In the genomic region with DNA sequence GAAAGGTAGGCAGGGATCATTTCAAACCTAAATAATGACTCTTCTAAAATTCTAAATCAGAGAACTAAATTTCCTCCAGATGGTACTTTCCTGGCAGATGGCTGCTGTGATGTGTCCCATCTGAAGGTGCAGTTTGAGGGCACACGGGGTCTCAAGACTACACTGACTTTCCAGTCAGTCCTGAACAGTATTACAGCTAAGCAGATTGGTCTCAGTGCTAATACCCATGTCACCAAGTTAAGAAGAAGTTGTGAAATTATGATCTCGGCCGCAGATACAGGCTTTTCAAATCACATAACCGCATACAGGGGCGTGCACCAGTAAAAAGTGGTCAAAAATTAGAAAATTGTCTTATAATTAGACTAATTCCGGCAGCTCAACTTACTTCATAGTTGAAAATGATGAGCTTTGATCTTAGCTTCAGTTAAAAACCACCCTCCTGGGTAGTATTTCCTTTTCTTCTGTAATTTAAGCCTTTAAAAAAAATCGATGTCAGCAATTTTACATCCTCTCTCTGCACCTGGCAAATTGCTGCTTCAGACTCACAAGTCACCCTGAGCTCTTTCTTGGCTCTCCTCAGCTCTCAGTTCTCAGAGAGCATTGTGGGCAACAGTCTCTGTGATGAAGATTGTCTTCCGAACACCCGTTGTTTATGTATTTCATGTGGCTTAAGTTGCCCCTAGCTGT, we compare ENCODE assay signal across 19 mouse cellular contexts.
DNase-seq lines count a peak whose midpoint lies in the region; ATAC-seq and TF ChIP-seq lines count a peak whose summit lies in the region.
"Had no signal": no experiment of that assay in that cellular context is flagged by ENCODE, and none has a peak within 500 bp of the region (broad histone marks: within the 10 kb centered on the region; RNA-seq: fewer than 3 reads in every experiment).

No protein-coding gene starts in this region.

- no peaks in the 10 kb centered on the region for H3K27me3 ChIP-seq in CH12.LX (replicated peaks)
- no peaks in the 10 kb centered on the region for H3K27me3 ChIP-seq in liver, embryonic 12.5 days (replicated peaks)
- H3K27me3 ChIP-seq: embryonic facial prominence, embryonic 15.5 days; limb, embryonic 12.5 days; neural tube, embryonic 12.5 days had no signal

- no peaks in the 10 kb centered on the region for H3K9me3 ChIP-seq in CH12.LX (replicated peaks; ENCODE audit: low read length)
- no peaks in the 10 kb centered on the region for H3K9me3 ChIP-seq in liver, embryonic 12.5 days (replicated peaks)
- H3K9me3 ChIP-seq: embryonic facial prominence, embryonic 15.5 days; limb, embryonic 12.5 days; neural tube, embryonic 12.5 days had no signal

- ATAC-seq in liver, embryonic 12.5 days: no peak
- ATAC-seq: hindbrain, postnatal 0 days had no signal

- no peaks in the 10 kb centered on the region for H3K4me1 ChIP-seq in CH12.LX (ENCODE audit: control insufficient read depth in 1 of 2, insufficient read depth in 2 of 2)
- peaks cover 13% of the 10 kb centered on the region for H3K4me1 ChIP-seq in embryonic fibroblast, embryonic 13.5 days (ENCODE audit: control insufficient read depth, insufficient read depth, low read length)
- no peaks in the 10 kb centered on the region for H3K4me1 ChIP-seq in liver, embryonic 12.5 days
- H3K4me1 ChIP-seq: embryonic facial prominence, embryonic 15.5 days; neural tube, embryonic 12.5 days had no signal

- no peak for TF ChIP-seq CTCF in CH12.LX (conservative IDR thresholded peaks at IDR 0.05 in 1 of 2, IDR thresholded peaks at IDR 0.05 in 1 of 2; ENCODE audit: low read depth in 2 of 2, low read length in 2 of 2)
- TF ChIP-seq CTCF in embryonic fibroblast, embryonic 13.5 days (IDR thresholded peaks at IDR 0.05; ENCODE audit: borderline replicate concordance, insufficient read depth, low read length): no peak

- no peak overlapping the region for H3K9ac ChIP-seq in CH12.LX (ENCODE audit: insufficient read depth, low read depth)
- H3K9ac ChIP-seq in liver, embryonic 12.5 days: no peak overlapping the region
- H3K9ac ChIP-seq: embryonic facial prominence, embryonic 15.5 days; limb, embryonic 12.5 days; liver, embryonic 14.5 days; neural tube, embryonic 12.5 days had no signal

- H3K79me2 ChIP-seq in CH12.LX (replicated peaks; ENCODE audit: control insufficient read depth, extremely low read depth, insufficient read depth, poor library complexity, severe bottlenecking): no peaks in the 10 kb centered on the region; the same call in 1 of the 2 replicates

- dilution Hi-C loops in CH12.LX (cut with MboI; ENCODE audit: extremely low pct_ligation_motif_present, extremely low pct_unique_long_range_greater_than_20kb, low sequenced_read_pairs): no loop called here

- H3K36me3 ChIP-seq in CH12.LX (replicated peaks in 1 of 2; ENCODE audit: control insufficient read depth in 1 of 2, insufficient read depth in 1 of 2, low read length in 1 of 2): no peaks in the 10 kb centered on the region
- no peaks in the 10 kb centered on the region for H3K36me3 ChIP-seq in liver, embryonic 12.5 days
- H3K36me3 ChIP-seq: embryonic facial prominence, embryonic 15.5 days; limb, embryonic 12.5 days; neural tube, embryonic 12.5 days had no signal

- intact Hi-C loops in heart, postnatal 36 days (cut with DNase I): no loop called here

- no peak overlapping the region for H3K4me3 ChIP-seq in CH12.LX (replicated peaks in 1 of 3; ENCODE audit: low read depth in 2 of 3, low read length in 2 of 3, poor library complexity in 1 of 3)
- no peak overlapping the region for H3K4me3 ChIP-seq in embryonic fibroblast, embryonic 13.5 days (ENCODE audit: insufficient read depth, low read length)
- H3K4me3 ChIP-seq in liver, embryonic 12.5 days: no peak overlapping the region
- H3K4me3 ChIP-seq: embryonic facial prominence, embryonic 15.5 days; limb, embryonic 12.5 days; neural tube, embryonic 12.5 days had no signal

- TF ChIP-seq RAD21 in CH12.LX (IDR thresholded peaks at IDR 0.05; ENCODE audit: low read depth, low read length): no peak

- no peak overlapping the region for H3K27ac ChIP-seq in CH12.LX (ENCODE audit: insufficient read depth, low read depth)
- H3K27ac ChIP-seq in embryonic fibroblast, embryonic 13.5 days (ENCODE audit: insufficient read depth, low read length): peak overlapping the region; percentile 69
- H3K27ac ChIP-seq in liver, embryonic 12.5 days: no peak overlapping the region
- H3K27ac ChIP-seq: embryonic facial prominence, embryonic 15.5 days; hindbrain, postnatal 0 days; limb, embryonic 12.5 days; liver, embryonic 14.5 days; neural tube, embryonic 12.5 days had no signal

- no peak overlapping the region for H3K4me2 ChIP-seq in CH12.LX (ENCODE audit: insufficient read depth, low read depth, poor library complexity, severe bottlenecking)
- no peak overlapping the region for H3K4me2 ChIP-seq in liver, embryonic 12.5 days
- H3K4me2 ChIP-seq: embryonic facial prominence, embryonic 15.5 days; heart, embryonic 11.5 days; limb, embryonic 12.5 days; neural tube, embryonic 12.5 days had no signal

- in situ Hi-C loops in CH12.LX (cut with MboI; ENCODE audit: low pct_ligation_motif_present, low pct_unique_long_range_greater_than_20kb, low sequenced_read_pairs): no loop called here

- TF ChIP-seq POLR2A in CH12.LX (IDR thresholded peaks at IDR 0.05; ENCODE audit: low read depth, low read length): no peak
- TF ChIP-seq POLR2A in embryonic fibroblast, embryonic 13.5 days (IDR thresholded peaks at IDR 0.05; ENCODE audit: low read depth, low read length): no peak

- no peak for TF ChIP-seq EP300 in CH12.LX (IDR thresholded peaks at IDR 0.05; ENCODE audit: low read length)

- DNase-seq in embryo, embryonic 11 days: peak; percentile 22
- DNase-seq in embryo, embryonic 9.5 days (ENCODE audit: extremely low spot score): no peak
- DNase-seq in CH12.LX (ENCODE audit: extremely low read depth): no peak
- peak; percentile 29 for DNase-seq in thymus, postnatal 25 days
- no peak for DNase-seq in spleen, adult 18-20 months
- DNase-seq in heart, postnatal 36 days: no peak
- DNase-seq: adrenal gland, adult 2 months; cerebellum, postnatal 25 days; gastrocnemius, postnatal 36 days; kidney, adult 2 months; kidney, postnatal 25 days had no signal

- WGBS in liver, embryonic 12.5 days (ENCODE audit: insufficient replicate concordance): 71% methylated on average over 9 of the region's 9 CpGs

TF ChIP-seq in CH12.LX, 34 proteins besides CTCF, POLR2A, EP300 and RAD21:
- TF ChIP-seq MAFK (IDR thresholded peaks at IDR 0.05; ENCODE audit: insufficient replicate concordance, low read length) (peak; percentile 78; the same call in 1 of the 2 replicates), E2F4 (IDR thresholded peaks at IDR 0.05; ENCODE audit: insufficient replicate concordance, low read depth, low read length) (no peak)

Comparison
In these comparisons a context has a peak if more than half of its experiments do, and no peak if none do; other contexts are left out.
1. DNase-seq: peak in embryo, embryonic 11 days (single experiment) and thymus, postnatal 25 days (single experiment); none in embryo, embryonic 9.5 days (single experiment), CH12.LX (single experiment), spleen, adult 18-20 months (0 of 2) and heart, postnatal 36 days (0 of 2).